Mouse (Mus musculus) heart, postnatal 0 days (tissue): ENCODE data around the gene Clec16a.

Experiments used
- CTCF ChIP-seq: IDR thresholded peaks from 2 replicates; pipeline ENCODE4 v1.5.1; 2016; ENCODE audit warnings: antibody characterized with exemption, control low read depth, low read depth
- EP300 ChIP-seq: IDR thresholded peaks from 2 replicates; pipeline ENCODE4 v1.6.1; 2016; ENCODE audit warnings: antibody characterized with exemption, low read depth

DNA sequence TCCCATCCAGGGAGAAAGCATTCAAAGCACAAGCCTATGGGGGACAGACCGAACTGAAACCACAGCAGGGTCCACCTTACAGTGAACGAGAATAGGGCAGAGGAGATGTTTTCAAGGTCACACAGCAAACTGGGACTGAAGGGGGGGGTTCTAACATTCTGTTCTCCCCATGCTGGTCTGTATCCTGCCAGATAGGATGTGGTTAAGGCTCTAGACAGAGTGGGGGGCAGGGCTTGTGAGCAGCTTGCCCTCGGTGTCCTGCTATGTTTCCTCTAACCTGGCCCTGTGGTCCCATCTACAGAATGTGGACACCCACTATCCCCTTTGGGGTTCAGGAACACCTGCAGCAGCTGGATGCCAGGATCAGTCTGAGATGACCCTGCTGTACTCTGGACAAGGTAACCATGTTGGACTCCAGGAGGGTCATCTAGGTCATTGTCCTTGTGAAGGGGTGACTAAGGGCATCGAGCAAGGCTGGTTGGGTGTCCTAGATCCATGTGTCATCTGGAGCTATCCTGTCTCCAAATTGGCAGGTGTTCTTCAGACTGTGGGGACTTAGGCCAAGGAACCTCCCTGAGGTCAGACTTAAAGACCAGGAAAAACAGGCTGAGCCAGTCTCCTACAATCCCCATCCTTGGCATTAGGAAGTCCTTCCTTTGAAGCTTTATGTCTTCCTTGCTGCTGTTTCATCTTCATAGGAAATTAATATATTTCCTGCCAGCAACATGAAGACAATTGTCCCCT is 20.1 kb upstream of the Clec16a start:
- no peak for TF ChIP-seq CTCF
- no peak for TF ChIP-seq EP300
